Mouse (Mus musculus) common myeloid progenitor, adult 5-6 weeks (primary cell): Measurements from ENCODE around the gene Arhgap45. TPM values are rescaled to one million over a fixed set of nuclear protein-coding genes. Genes with fewer than 3 reads are reported as not detected.
A peak's percentile ranks its signal among the peaks of the same experiment; 100 is the strongest.

ENCODE experiments used
- ATAC-seq: replicated peaks from 2 replicates; pipeline ENCODE4 v1.8.0; 2016; ENCODE audit warnings: low read depth, mild to moderate bottlenecking, moderate TSS enrichment, inconsistent platforms; ENCODE audit not compliant: poor library complexity, severe bottlenecking
- total RNA-seq: library from RNA; stranded (forward); fragments of 200-1000, 187-1606 nt; gene quantifications from 2 replicates; pipeline ENCODE4 v1.2.3, GENCODE M21; 2017

Gene Arhgap45
- 85.6 and 106 TPM in 2 replicates for total RNA-seq

DNA sequence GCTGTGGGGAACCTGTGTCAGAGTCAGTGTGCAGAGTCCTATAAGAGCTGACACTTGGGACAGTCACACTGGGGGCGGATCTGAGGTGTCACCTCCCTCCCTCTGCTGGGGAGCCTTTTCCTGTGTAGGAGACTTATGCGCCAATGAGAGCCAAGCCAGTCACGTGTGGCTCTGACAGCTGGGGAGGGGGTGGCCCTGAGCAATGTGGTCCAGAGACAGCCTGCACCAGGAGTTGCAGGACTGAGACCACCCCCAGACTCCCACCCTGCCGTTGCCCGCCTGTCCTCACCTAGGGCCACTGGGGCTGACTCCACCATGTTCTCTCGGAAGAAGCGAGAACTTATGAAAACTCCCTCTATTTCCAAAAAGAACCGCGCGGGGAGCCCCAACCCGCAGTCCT lies at the start of gene Arhgap45:
TSS of gene Arhgap45 (plus strand) at position 143 of the 400 bp plus-strand sequence.
- peak; percentile 81 for ATAC-seq

DNA sequence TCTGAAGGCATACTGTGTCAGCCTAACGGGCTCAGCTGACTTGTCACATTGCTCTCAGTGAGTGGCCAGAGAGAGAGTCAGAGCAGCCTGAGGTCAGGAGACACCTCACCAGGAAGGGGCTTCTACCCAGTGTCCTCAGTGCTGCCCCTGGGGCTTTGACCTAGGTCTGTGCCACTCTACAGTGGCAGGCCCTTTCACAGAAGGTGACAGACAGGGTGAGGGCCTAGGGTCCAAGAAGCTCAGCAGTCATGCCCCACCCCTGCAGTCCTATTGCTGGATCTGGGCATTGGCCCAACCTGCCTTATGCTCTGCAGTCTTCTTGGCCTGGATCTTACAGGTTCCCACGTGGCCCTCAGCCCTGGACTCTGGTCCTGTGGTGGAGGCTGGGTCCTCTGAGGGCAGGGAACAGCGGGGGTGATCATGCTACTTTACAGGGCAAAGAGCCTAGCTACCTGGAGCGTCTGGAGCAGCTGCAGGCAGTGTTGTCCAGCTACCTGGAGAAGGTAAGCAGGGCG lies 49.5 kb upstream of the Arhgap45 start:
- no peak for ATAC-seq

DNA sequence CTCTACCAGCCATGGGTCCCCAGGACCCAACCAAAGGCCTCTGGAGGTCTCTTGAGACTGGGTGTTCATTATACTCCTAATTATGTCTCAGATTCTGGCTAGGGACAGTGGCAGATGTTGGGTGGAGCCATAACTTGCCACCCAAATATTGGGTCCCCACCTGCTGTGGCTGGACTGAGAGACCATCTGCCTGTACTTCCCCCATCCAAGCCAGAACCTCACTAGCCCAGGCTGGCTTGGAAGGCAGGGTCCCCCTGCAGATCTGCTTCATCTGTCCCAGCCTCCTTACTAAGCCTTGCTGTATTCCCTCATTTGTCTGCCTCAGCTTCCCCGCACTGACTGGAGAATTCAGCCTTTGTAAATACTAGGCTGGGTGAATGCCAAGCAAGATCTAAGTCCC lies 48.3 kb upstream of the Arhgap45 start:
- no peak for ATAC-seq

DNA sequence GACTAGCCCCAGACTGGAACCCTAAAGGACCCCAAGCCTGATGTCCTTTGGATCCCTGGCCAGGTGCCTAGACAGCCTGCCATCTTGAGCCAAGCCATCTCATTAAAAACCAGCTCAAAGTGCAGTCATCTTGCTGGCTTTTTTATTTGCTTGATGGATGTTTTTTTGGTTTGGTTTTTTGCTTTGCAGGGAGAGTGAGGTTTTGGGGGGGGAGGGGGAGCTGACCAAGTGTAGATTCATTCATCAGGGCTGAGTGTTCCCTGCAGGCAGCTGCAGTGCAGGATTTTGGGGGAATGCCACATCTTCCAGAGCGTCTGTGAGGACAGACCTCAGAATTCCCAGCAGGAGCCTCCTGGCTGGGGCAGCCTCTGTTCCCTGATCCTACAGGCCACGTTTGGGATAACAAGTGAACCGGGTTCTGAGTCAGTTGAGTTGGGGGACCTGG lies 47.3 kb upstream of the Arhgap45 start:
- ATAC-seq = no peak

DNA sequence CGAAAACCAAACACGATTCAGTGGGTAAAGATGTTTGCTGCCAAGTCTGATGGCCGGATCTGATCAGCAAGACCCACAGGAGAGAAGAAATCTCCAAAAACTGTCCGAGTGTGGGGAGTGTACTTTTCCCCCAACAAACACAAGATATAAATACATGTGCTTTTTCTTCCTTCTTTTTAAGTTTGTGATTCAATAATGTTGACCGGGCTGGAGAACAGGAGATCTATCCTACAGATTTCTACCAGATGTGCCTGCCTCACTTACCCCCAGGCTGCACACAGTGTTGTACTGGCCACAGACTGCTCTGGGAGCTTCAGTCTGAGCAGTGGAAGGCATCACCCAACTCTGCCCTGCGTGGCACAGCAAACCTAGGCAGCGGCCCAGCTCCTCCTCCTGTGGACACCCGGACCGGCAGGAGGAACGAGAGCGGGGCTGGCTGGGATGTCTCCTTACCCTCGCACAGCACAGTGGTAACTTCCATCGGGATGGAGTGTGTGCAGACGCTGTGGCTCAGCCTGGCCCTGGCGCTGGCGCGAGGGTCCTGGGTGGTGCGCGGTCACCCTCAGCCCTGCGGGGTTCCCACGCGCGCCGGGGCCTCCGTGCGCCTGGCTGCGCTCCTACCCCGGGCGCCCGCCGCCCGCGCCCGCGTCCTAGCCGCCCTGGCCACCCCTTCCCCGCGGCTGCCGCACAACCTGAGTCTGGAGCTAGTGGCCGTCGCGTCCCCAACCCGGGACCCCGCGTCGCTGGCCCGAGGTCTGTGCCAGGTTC lies 45.9 kb upstream of the Arhgap45 start, which contains the start of gene Grin3b:
TSS of gene Grin3b (plus strand) at position 301 of the 768 bp plus-strand sequence.
- no peak for ATAC-seq

DNA sequence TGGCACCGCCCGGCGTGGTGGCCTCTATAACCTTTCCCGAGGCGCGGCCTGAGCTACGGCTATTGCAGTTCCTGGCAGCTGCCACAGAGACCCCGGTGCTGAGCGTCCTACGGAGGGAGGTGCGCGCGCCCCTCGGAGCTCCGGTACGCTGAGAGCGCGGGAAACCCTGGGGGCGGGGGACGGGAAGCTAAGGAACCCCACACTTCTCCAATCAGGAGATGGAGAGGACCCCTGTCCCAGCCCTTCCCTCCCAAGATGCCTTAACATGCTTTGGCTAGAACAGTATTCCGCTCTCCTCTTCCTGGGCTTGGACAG lies 45.3 kb upstream of the Arhgap45 start:
- 0 out of 2 replicates have a peak, but pooled peaks have one; percentile 20 for ATAC-seq

DNA sequence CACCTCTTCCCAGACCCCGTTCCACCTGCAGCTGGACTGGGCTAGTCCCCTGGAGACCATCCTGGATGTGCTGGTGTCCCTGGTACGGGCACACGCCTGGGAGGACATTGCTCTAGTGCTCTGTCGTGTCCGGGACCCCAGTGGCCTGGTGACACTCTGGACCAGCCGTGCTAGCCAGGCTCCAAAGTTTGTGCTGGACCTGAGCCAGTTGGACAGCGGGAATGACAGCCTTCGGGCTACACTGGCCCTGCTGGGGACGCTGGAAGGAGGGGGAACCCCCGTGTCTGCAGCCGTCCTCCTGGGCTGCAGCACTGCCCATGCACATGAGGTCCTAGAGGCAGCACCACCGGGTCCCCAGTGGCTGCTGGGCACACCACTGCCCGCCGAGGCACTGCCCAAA lies 43.6 kb upstream of the Arhgap45 start:
- ATAC-seq = no peak

DNA sequence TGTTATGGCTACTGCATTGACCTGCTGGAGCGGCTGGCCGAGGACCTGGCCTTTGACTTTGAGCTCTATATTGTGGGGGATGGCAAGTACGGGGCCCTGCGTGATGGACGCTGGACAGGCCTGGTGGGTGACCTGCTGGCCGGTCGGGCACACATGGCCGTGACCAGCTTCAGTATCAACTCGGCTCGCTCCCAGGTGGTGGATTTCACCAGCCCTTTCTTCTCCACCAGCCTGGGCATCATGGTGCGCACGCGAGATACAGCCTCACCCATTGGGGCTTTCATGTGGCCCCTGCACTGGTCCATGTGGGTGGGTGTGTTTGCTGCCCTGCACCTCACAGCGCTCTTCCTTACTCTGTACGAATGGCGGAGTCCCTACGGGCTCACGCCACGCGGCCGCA lies 42.4 kb upstream of the Arhgap45 start:
- ATAC-seq = no peak

DNA sequence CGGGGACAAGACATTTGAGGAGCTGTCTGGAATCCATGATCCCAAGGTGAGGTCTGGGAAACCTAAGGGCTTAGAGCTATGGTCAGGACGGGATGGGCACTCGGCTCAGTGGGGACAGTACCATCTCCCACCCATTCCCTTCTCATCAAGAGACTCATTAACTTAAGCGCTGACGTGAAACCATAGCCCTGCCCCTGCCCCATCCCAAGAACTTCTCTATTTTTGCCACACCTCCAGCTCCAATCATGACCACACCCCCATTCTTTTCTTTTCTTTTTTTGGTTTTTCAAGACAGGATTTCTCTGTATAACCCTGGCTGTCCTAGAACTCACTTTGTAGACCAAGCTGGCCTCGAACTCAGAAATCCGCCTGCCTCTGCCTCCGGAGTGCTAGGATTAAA lies 41.8 kb upstream of the Arhgap45 start:
- ATAC-seq = 0 out of 2 replicates have a peak, but pooled peaks have one; percentile 37

DNA sequence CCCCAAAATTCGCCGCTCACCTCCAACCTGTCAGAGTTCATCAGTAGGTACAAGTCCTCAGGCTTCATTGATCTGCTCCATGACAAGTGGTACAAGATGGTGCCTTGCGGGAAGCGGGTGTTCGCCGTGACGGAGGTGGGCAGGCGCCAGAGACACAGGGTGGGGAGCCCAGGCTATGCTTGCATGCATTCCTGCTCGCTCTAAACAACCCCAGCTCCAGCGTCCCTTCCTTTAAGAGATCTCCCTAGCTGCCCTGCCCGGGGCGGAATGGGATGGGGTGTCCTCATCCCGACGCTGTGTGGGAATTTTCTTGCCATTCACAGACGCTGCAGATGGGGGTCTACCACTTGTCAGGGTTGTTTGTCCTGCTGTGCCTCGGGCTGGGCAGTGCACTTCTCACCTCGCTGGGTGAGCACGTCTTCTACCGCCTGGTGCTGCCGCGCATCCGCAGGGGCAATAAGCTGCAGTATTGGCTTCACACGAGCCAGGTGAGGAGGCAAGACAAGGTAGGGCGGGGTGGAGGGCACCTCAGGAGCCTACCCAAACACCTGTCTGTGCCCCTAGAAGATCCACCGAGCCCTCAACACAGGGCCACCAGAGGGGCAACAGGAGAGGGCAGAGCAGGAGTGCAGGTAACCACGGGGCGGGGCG lies 40.3 kb upstream of the Arhgap45 start:
- no peak for ATAC-seq

DNA sequence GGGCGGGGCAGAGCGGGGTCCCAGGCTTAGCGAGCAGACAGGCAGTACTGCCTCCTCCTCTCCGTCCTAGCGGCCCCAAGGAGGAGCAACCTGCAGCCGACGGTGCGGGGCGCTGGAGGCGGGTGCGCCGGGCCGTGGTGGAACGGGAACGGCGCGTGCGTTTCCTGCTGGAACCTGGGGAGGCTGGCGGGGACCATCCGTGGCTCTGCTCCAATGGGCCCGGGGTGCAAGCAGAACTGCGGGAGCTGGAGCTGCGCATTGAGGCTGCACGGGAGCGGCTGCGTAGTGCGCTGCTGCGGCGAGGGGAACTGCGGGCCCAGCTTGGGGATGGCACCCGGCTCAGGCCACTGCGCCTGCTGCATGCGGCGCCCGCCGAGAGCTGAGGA lies 39.7 kb upstream of the Arhgap45 start:
- no peak for ATAC-seq

DNA sequence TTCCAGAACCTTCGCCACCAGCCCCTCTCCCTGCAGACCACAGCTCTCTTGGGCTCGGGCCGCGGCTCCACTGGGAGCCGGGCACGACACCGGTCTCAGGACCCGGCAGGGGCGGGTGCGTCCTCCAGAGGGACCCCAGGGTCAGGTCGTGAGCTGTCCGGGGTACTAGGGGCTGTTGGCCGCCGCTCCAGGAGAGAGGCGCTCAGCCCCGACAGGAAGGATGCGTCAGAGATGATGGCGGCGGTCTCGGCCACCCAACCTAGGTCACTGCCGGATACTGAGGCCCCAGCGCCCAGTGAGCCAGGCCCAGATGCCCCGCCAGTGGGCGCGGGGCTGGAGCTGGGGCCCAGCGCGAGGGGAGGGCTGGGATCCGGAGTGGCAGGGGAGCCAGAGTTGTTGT lies 39.1 kb upstream of the Arhgap45 start:
- ATAC-seq = no peak

DNA sequence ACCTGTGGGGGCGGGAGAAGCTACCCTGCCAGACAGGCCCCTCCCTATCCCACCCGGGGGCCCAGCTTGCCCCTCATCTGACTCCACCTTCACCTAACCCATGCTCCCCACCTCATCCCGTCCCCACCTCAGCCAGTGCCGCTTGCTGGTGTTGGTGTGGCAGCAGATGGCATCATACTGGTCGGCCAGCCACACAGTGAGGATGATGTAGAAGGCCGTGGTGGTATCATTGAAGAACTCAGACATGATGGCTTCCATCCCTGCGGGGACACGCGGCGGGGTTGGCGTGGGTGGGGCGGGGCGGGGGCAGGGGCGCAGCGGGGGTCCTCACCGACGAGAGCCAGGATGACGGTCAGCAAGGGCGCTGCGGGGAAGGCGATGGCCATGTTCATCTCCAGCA lies 38.4 kb upstream of the Arhgap45 start:
- ATAC-seq = no peak

DNA sequence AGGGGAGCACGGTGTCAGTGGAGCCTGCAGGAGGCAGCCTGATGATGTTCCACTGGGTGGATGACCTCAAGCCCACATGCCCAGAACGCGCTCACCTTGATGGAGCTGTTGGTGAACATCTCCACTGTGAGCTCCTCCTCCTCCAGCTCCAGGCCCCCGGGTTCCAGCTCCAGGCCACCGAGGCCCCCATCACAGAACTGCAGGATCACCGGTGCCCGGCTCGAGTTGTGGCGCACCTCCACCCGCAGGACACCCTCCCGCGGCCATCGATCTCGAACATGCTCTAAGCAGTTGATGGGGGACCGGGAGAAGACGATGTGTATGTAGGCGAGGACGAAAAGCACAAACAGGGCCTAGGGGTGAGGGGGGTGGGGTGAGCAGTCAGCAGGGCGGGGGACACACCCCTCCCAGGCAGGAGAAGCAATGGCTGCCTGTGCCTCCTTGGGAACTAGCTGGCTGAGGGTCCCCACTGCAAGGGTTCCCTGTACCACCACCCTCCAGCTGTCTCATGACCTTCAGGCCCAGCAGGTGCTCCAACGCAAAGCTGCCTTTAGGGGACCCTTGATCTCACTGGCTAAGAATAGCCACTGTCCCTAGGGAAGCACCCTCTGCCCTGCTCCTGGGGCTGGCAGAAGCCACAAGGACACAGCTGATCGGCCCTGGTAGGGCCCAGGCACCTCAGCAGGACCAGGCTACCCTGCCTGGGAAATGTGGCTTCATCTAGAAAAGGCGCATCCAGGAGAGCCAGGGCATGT lies 36.9 kb upstream of the Arhgap45 start:
- ATAC-seq = no peak

DNA sequence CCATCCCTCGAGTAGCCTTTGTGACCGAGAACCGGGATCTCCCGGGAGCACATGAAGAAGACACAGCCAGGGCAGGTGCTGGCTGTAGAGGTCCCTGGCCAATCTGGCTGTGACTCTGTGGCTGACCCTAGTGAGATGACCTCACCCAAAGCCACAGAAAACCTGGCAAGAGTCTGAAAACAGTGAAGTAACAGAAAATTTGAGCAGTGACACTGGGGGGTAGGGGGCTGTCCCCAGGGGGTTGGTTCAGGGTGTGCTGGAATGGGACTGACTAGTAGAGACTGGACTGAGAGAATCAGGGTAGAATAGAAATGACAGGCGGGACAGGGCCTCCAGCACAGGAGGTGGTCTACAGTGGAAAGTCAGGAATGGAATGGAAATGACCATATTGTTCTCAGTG lies 33.2 kb upstream of the Arhgap45 start:
- ATAC-seq = no peak

DNA sequence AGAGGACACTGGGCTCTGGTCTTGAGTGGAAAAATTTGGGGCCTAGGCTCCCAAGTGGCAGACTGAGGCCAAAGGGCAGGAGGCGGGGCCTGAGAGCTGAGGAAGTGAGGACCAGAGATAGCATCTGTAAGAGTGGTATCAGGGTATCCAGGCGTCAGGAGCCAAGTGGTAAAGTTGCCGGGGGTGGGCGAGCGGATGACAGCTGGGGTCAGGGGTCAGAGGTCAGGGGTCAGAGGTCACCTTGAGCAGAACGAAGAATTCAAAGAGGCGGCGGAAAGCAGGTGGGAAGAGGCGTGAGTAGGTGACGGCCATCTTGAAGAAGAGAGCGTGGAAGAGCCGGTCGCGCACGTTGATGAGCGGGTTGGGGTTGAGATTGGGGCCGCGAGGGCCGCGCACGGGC lies 32.8 kb upstream of the Arhgap45 start:
- no peak for ATAC-seq

DNA sequence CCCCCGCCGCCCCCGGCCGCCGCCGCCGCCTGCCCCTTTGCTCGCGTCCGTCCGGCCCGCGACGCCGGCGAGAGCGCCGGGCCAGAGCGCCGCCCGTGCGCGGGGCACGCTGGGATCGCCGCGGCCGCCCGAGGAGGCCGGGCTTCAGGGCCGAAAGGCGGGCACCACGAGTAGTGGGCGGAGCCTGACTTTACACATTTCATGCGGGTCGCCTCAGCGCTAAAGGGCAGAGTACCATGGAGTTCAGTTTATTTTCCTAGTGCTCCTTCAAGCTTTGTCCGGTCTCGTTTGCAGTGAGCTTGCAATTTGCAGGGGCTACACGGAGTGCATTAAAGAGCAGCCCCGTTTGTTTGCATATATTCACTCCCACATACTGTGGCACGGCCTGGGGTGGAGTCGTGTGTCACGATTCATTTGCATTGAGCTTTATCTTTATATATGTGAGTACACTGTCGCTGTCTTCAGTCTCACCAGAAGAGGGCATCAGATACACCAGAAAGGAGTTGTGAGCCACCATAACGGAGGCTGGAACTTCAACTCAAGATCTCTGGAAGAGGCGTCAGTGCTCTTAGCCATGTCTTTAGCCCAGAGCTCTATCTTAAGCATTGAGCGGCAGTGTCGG lies 32.1 kb upstream of the Arhgap45 start, which contains the start of gene Tmem259:
TSS of gene Tmem259 (minus strand) at position 136 of the 622 bp plus-strand sequence.
- ATAC-seq = peak; percentile 42

DNA sequence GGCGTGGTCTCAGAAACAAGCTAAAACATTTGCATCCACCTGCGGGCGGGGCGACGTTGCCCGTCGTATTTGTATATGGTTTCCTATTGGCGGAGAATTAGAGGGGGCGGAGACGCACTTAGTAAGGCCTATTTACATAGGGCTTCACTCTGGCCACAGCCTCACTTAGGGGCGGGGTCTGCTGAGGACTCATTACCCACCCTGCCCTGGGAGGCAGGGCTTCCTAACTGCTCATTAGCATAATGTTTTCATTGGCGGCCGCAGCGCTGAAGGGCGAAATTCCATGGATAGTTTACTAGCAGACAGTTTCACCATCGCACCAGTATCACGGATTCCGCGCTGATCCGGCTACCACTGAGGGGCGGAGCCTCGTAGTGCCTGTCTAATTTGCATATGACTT lies 31.6 kb upstream of the Arhgap45 start:
- peak; percentile 73 for ATAC-seq

DNA sequence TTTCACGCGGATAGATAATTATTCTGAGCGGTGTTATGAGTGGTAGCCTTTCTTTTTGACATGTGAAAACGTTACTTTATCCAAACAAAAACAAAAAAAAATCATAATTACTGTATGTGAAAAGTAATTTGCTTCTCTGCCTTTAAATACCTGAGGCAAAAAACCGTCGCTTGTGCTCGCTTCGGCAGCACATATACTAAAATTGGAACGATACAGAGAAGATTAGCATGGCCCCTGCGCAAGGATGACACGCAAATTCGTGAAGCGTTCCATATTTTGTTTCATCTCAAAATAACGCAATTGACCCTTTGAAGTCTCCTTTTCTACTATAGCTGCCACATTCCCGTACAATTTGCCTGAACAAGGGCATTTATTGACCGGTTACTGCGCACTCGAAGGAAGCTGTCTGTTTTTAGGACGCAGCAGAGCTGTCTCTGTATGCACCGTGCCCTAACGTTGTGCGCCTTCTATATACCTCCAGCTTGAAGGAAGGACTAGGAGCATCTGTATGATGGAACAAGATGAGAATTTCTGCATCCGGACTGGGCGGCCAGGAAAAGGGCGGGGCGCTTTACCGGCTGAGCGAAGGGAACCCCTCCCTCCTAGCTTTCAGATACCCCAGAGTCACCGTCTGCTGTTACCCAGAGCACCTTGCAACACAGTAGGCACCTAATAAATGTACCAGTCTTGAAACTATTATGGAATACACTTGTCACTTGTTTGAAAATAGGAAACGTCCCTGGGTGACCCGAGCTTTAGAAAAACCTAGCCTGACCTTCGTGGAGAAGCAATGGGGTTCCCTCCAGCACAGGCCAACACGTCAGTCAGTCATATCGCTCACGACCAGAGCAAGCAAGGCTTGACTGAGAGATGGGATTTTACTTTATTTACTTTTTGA lies 30.9 kb upstream of the Arhgap45 start:
- peak; percentile 19 for ATAC-seq
